Mouse (Mus musculus): ENCODE results near the gene Gm11084.

DNA sequence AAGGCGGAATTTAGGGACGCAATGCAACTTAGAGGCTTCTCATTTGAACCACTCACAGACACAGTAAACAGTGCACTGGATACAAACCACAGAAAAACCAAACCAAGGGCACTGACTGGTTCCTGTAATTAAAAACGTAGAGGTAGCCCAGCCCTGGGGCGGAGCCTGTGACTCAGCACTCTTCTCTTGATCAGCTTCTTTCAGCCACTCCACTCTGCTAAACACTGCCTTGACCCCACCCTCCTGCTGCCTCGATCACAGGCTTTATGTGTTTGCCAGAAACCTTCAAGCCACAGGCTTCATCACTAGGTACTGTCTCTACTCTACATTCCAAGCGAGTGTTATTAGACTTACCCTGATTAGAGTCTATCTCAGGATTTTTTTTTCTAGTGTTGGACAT, 37.3 kb upstream of the Gm11084 start:
- TF ChIP-seq EP300 (IDR thresholded peaks at IDR 0.05; ENCODE audit: low read depth) (peak; percentile 69), CTCF (IDR thresholded peaks at IDR 0.05; ENCODE audit: low read depth) (no peak)
